Mouse (Mus musculus) midbrain, embryonic 14.5 days (tissue): Measurements from ENCODE around the gene Rdh8. TPM values are rescaled to one million over a fixed set of nuclear protein-coding genes. Genes with fewer than 3 reads are reported as not detected.
A peak's percentile ranks its signal among the peaks of the same experiment; 100 is the strongest.

ENCODE experiments used
- ATAC-seq: fragments of 200-750 bp; cut with Nextera tagmentation; 2 replicates; pipeline ENCODE4 v1.8.0; 2017; ENCODE audit warnings: moderate number of reproducible peaks, moderate library complexity; ENCODE audit not compliant: low FRiP score, low TSS enrichment
- DNase-seq: peaks from one replicate; pipeline ENCODE4 v3.0.0-alpha.2; 2015
- H3K27ac ChIP-seq: fragments of 300-500 bp; sonication (generic); replicated peaks from 2 replicates; pipeline ENCODE4 v1.5.1; 2014; ENCODE audit warnings: mild to moderate bottlenecking, low read depth, low read length, moderate library complexity
- H3K27me3 ChIP-seq: fragments of 300-500 bp; sonication (generic); 2 replicates; pipeline ENCODE4 v1.6.1; 2014; ENCODE audit warnings: low read length, control low read depth, mixed read lengths; ENCODE audit not compliant: control insufficient read depth, insufficient read depth
- H3K36me3 ChIP-seq: fragments of 300-500 bp; sonication (generic); 2 replicates; pipeline ENCODE4 v1.6.1; 2014; ENCODE audit warnings: low read length, control low read depth; ENCODE audit not compliant: control insufficient read depth, insufficient read depth
- H3K4me1 ChIP-seq: fragments of 300-500 bp; sonication (generic); 2 replicates; pipeline ENCODE4 v1.6.1; 2014; ENCODE audit warnings: mild to moderate bottlenecking, antibody characterized with exemption, low read length, control low read depth; ENCODE audit not compliant: control insufficient read depth, insufficient read depth
- H3K4me2 ChIP-seq: fragments of 300-500 bp; sonication (generic); 2 replicates; pipeline ENCODE4 v1.6.1; 2014; ENCODE audit warnings: mild to moderate bottlenecking, low read length, moderate library complexity
- H3K4me3 ChIP-seq: fragments of 300-500 bp; sonication (generic); replicated peaks from 2 replicates; pipeline ENCODE4 v1.5.1; 2014; ENCODE audit warnings: low read depth, low read length
- H3K9ac ChIP-seq: fragments of 300-500 bp; sonication (generic); replicated peaks from 2 replicates; pipeline ENCODE4 v1.6.1; 2014; ENCODE audit warnings: mild to moderate bottlenecking, low read length, moderate library complexity
- H3K9me3 ChIP-seq: fragments of 300-500 bp; sonication (generic); 2 replicates; pipeline ENCODE4 v1.6.1; 2016; ENCODE audit warnings: low read length, control low read depth, mixed read lengths; ENCODE audit not compliant: control insufficient read depth
- WGBS: fragments of 180-500 bp; shearing (Covaris S2); extraction: QIAGEN DNeasy Blood & Tissue Kit; methylation state at CpG from one replicate; pipeline ENCODE4 v1.1.7; 2014; 5-methylcytosine and 5-hydroxymethylcytosine counted together
- polyA plus RNA-seq: library from polyadenylated mRNA; unstranded; fragments of >200 nt; fragmentation: Nextera tagmentation; extraction: Ambion mirVana; gene quantifications from 2 replicates; pipeline ENCODE4 v1.2.1, GENCODE M21; 2014

Rdh8 gene
- polyA plus RNA-seq, 1 experiment from 2014 or later = not detected

- ATAC-seq (no peak), DNase-seq (no peak)
- WGBS = 88% methylated on average over 2 of the region's 2 CpGs
- Histone ChIP-seq H3K27me3 (no peaks in the 10 kb centered on the region), H3K36me3 (no peaks in the 10 kb centered on the region), H3K9ac (no peak overlapping the region), H3K9me3 (no peaks in the 10 kb centered on the region), H3K4me3 (no peak overlapping the region), H3K4me2 (no peak overlapping the region), H3K27ac (no peak overlapping the region), H3K4me1 (no peaks in the 10 kb centered on the region)
These were observed 31.9 kb downstream of the Rdh8 start for GRCm38 (mm10) chr9:20850179-20850578.

- DNase-seq = no peak
- WGBS = 14% methylated on average over 6 of the region's 6 CpGs
- Histone ChIP-seq H3K4me1 (no peaks in the 10 kb centered on the region), H3K27ac (no peak overlapping the region), H3K9me3 (no peaks in the 10 kb centered on the region), H3K4me3 (no peak overlapping the region), H3K27me3 (no peaks in the 10 kb centered on the region), H3K4me2 (no peak overlapping the region), H3K9ac (no peak overlapping the region), H3K36me3 (no peaks in the 10 kb centered on the region)
- no peak for ATAC-seq
These were observed 38.8 kb downstream of the Rdh8 start for GRCm38 (mm10) chr9:20857131-20857530.

- H3K4me3 ChIP-seq = no peak overlapping the region
These were observed 41.6 kb downstream of the Rdh8 start for GRCm38 (mm10) chr9:20859926-20860325.

GRCm38 (mm10) chr9:20861821-20862220 is 43.5 kb downstream of the Rdh8 start:
- H3K36me3 ChIP-seq = no peaks in the 10 kb centered on the region
- no peak overlapping the region for H3K4me2 ChIP-seq
- H3K27ac ChIP-seq = no peak overlapping the region
- H3K9me3 ChIP-seq = no peaks in the 10 kb centered on the region
- no peaks in the 10 kb centered on the region for H3K4me1 ChIP-seq
- no peak for ATAC-seq
- no peak overlapping the region for H3K4me3 ChIP-seq
- H3K9ac ChIP-seq = no peak overlapping the region
- DNase-seq = peak; percentile 62
- no peaks in the 10 kb centered on the region for H3K27me3 ChIP-seq
- 8% methylated on average over 4 of the region's 4 CpGs for WGBS

More at GRCm38 (mm10) chr9:20859926-20860325, 41.6 kb downstream of the Rdh8 start:
- no peak overlapping the region for H3K4me2 ChIP-seq
- H3K27me3 ChIP-seq = no peaks in the 10 kb centered on the region
- no peak for DNase-seq
- no peak overlapping the region for H3K9ac ChIP-seq
- H3K4me1 ChIP-seq = no peaks in the 10 kb centered on the region
- H3K9me3 ChIP-seq = no peaks in the 10 kb centered on the region
- no peak for ATAC-seq
- WGBS = 44% methylated on average over 6 of the region's 6 CpGs
- H3K27ac ChIP-seq = no peak overlapping the region
- no peaks in the 10 kb centered on the region for H3K36me3 ChIP-seq

- WGBS = 55% methylated on average over 4 of the region's 4 CpGs
- Histone ChIP-seq H3K4me3 (no peak overlapping the region), H3K4me2 (no peak overlapping the region), H3K36me3 (no peaks in the 10 kb centered on the region), H3K27me3 (no peaks in the 10 kb centered on the region), H3K9me3 (no peaks in the 10 kb centered on the region), H3K4me1 (no peaks in the 10 kb centered on the region), H3K27ac (no peak overlapping the region), H3K9ac (no peak overlapping the region)
- ATAC-seq = no peak
- no peak for DNase-seq
These were observed 43.9 kb downstream of the Rdh8 start for GRCm38 (mm10) chr9:20862225-20862624.

GRCm38 (mm10) chr9:20866879-20867278 is 48.6 kb downstream of the Rdh8 start:
- ATAC-seq = no peak
- 65% methylated on average over 3 of the region's 3 CpGs for WGBS
- H3K36me3 ChIP-seq = no peaks in the 10 kb centered on the region
- no peak overlapping the region for H3K9ac ChIP-seq
- H3K27me3 ChIP-seq = peaks cover 25% of the 10 kb centered on the region
- H3K4me3 ChIP-seq = no peak overlapping the region
- no peak overlapping the region for H3K4me2 ChIP-seq
- DNase-seq = no peak
- no peaks in the 10 kb centered on the region for H3K4me1 ChIP-seq
- H3K27ac ChIP-seq = no peak overlapping the region
- H3K9me3 ChIP-seq = no peaks in the 10 kb centered on the region

GRCm38 (mm10) chr9:20868448-20869001 is 50.2 kb downstream of the Rdh8 start, which contains the start of gene A230050P20Rik:
A230050P20Rik (plus strand) TSS chr9:20868642.
- ATAC-seq (0 out of 2 replicates have a peak, but pooled peaks have one; percentile 50), DNase-seq (no peak)
- Histone ChIP-seq H3K9ac (0 out of 2 replicates have a peak within 1 kb of the TSS, but pooled peaks have one; percentile 23), H3K4me1 (no peaks in the 10 kb centered on the region), H3K9me3 (no peaks in the 10 kb centered on the region), H3K36me3 (no peaks in the 10 kb centered on the region), H3K27me3 (peaks cover 25% of the 10 kb centered on the region), H3K27ac (no peak within 1 kb of the TSS), H3K4me2 (peak within 1 kb of the TSS; percentile 26), H3K4me3 (peak within 1 kb of the TSS; percentile 19)
- 8% methylated on average over 53 of the region's 53 CpGs for WGBS

- no peak overlapping the region for H3K27ac ChIP-seq
- peaks cover 25% of the 10 kb centered on the region for H3K27me3 ChIP-seq
- no peaks in the 10 kb centered on the region for H3K4me1 ChIP-seq
- H3K9me3 ChIP-seq = no peaks in the 10 kb centered on the region
- no peak overlapping the region for H3K9ac ChIP-seq
- ATAC-seq (no peak), DNase-seq (no peak)
- WGBS = 6% methylated on average over 19 of the region's 19 CpGs
- 0 out of 2 replicates have a peak overlapping the region, but pooled peaks have one; percentile 19 for H3K4me3 ChIP-seq
- no peaks in the 10 kb centered on the region for H3K36me3 ChIP-seq
- H3K4me2 ChIP-seq = no peak overlapping the region; the same call in 1 of the 2 replicates
These were observed 50.9 kb downstream of the Rdh8 start for GRCm38 (mm10) chr9:20869246-20869645.
